Mouse (Mus musculus): ENCODE results near the gene Ptpdc1. TPM values are rescaled to one million over a fixed set of nuclear protein-coding genes. Genes with fewer than 3 reads are reported as not detected.

Ptpdc1 gene
- total and polyA plus RNA-seq, 3 experiments: 1.7 to 5.6 (median 4.6) TPM

GRCm38 (mm10) chr13:48577007-48577406, 48.5 kb downstream of the Ptpdc1 start:
- WGBS: 80% methylated on average over 6 of the region's 6 CpGs
- no peak overlapping the region for H3K9ac ChIP-seq (ENCODE audit: low read depth, low read length)

GRCm38 (mm10) chr13:48574718-48575117, 50.7 kb downstream of the Ptpdc1 start:
- no peak overlapping the region for H3K4me3 ChIP-seq
- no peak overlapping the region for H3K9ac ChIP-seq (ENCODE audit: low read depth, low read length)
- no peak for TF ChIP-seq CTCF (IDR thresholded peaks at IDR 0.05)
- no peak overlapping the region for H3K27ac ChIP-seq
- 69% methylated on average over 6 of the region's 6 CpGs for whole genome bisulfite sequencing
- H3K79me2 ChIP-seq (replicated peaks; ENCODE audit: control insufficient read depth, insufficient read depth, low read length): no peaks in the 10 kb centered on the region
- intact Hi-C loops (cut with DNase I): no loop called here
- no peaks in the 10 kb centered on the region for H3K27me3 ChIP-seq (ENCODE audit: control insufficient read depth, insufficient read depth, low read length)
- peaks cover 2% of the 10 kb centered on the region; the same call in 1 of the 2 replicates for H3K4me1 ChIP-seq (ENCODE audit: control insufficient read depth, insufficient read depth, low read length)
- H3K36me3 ChIP-seq (ENCODE audit: control insufficient read depth, insufficient read depth, low read length): no peaks in the 10 kb centered on the region
- no peak for DNase-seq

More at GRCm38 (mm10) chr13:48577007-48577406, 48.5 kb downstream of the Ptpdc1 start:
- no peak overlapping the region for H3K27ac ChIP-seq
- DNase-seq: no peak
- TF ChIP-seq CTCF (IDR thresholded peaks at IDR 0.05): no peak
- no peak for TF ChIP-seq EP300 (IDR thresholded peaks at IDR 0.05; ENCODE audit: insufficient read depth, low read depth, low read length)
- TF ChIP-seq POLR2A (IDR thresholded peaks at IDR 0.05; ENCODE audit: insufficient read depth, low read depth, low read length): no peak
- H3K36me3 ChIP-seq (ENCODE audit: control insufficient read depth, insufficient read depth, low read length): no peaks in the 10 kb centered on the region
- H3K4me1 ChIP-seq (ENCODE audit: control insufficient read depth, insufficient read depth, low read length): peaks cover 2% of the 10 kb centered on the region; the same call in 1 of the 2 replicates
- intact Hi-C loops (cut with DNase I): no loop called here
- no peaks in the 10 kb centered on the region for H3K27me3 ChIP-seq (ENCODE audit: control insufficient read depth, insufficient read depth, low read length)
- H3K4me3 ChIP-seq: no peak overlapping the region
- no peaks in the 10 kb centered on the region for H3K79me2 ChIP-seq (replicated peaks; ENCODE audit: control insufficient read depth, insufficient read depth, low read length)

- Histone ChIP-seq H3K9ac (ENCODE audit: low read depth, low read length) (peak overlapping the region; percentile 17; the same call in 1 of the 2 replicates), H3K36me3 (ENCODE audit: control insufficient read depth, insufficient read depth, low read length) (no peaks in the 10 kb centered on the region), H3K27me3 (ENCODE audit: control insufficient read depth, insufficient read depth, low read length) (no peaks in the 10 kb centered on the region), H3K4me1 (ENCODE audit: control insufficient read depth, insufficient read depth, low read length) (peaks cover 2% of the 10 kb centered on the region; the same call in 1 of the 2 replicates), H3K4me3 (no peak overlapping the region), H3K79me2 (replicated peaks; ENCODE audit: control insufficient read depth, insufficient read depth, low read length) (no peaks in the 10 kb centered on the region), H3K27ac (peak overlapping the region; percentile 18; the same call in 1 of the 2 replicates)
- DNase-seq: peak in 1 of 2 experiments; percentile 52
- WGBS: 40% methylated on average over 19 of the region's 19 CpGs
- TF ChIP-seq POLR2A (IDR thresholded peaks at IDR 0.05; ENCODE audit: insufficient read depth, low read depth, low read length) (no peak), CTCF (IDR thresholded peaks at IDR 0.05) (no peak), EP300 (IDR thresholded peaks at IDR 0.05; ENCODE audit: insufficient read depth, low read depth, low read length) (no peak)
- intact Hi-C loops (cut with DNase I): no loop called here
Measured at GRCm38 (mm10) chr13:48573525-48574355, 51.7 kb downstream of the Ptpdc1 start.

GRCm38 (mm10) chr13:48572127-48572526, 53.3 kb downstream of the Ptpdc1 start:
- TF ChIP-seq EP300 (IDR thresholded peaks at IDR 0.05; ENCODE audit: insufficient read depth, low read depth, low read length) (peak; percentile 77), POLR2A (IDR thresholded peaks at IDR 0.05; ENCODE audit: insufficient read depth, low read depth, low read length) (no peak), CTCF (IDR thresholded peaks at IDR 0.05) (peak; percentile 88)
- H3K4me1 ChIP-seq (ENCODE audit: control insufficient read depth, insufficient read depth, low read length): peaks cover 3% of the 10 kb centered on the region
- peak; percentile 52 to 57 for DNase-seq
- H3K79me2 ChIP-seq (replicated peaks; ENCODE audit: control insufficient read depth, insufficient read depth, low read length): no peaks in the 10 kb centered on the region
- WGBS: 31% methylated on average over 1 of the region's 1 CpGs
- H3K4me3 ChIP-seq: no peak overlapping the region
- H3K27me3 ChIP-seq (ENCODE audit: control insufficient read depth, insufficient read depth, low read length): no peaks in the 10 kb centered on the region
- H3K36me3 ChIP-seq (ENCODE audit: control insufficient read depth, insufficient read depth, low read length): no peaks in the 10 kb centered on the region
- no peak overlapping the region for H3K9ac ChIP-seq (ENCODE audit: low read depth, low read length)
- no peak overlapping the region for H3K27ac ChIP-seq
- intact Hi-C loops (cut with DNase I): loop anchor here (1.0 kb wide), 2 partner anchors 44 to 67 kb away; no protein-coding TSS in a partner anchor

- no peak for DNase-seq
- Histone ChIP-seq H3K27ac (no peak overlapping the region), H3K36me3 (ENCODE audit: control insufficient read depth, insufficient read depth, low read length) (peaks cover 2% of the 10 kb centered on the region), H3K4me3 (no peak overlapping the region), H3K9ac (ENCODE audit: low read depth, low read length) (no peak overlapping the region), H3K4me1 (ENCODE audit: control insufficient read depth, insufficient read depth, low read length) (peaks cover 3% of the 10 kb centered on the region), H3K79me2 (replicated peaks; ENCODE audit: control insufficient read depth, insufficient read depth, low read length) (no peaks in the 10 kb centered on the region), H3K27me3 (ENCODE audit: control insufficient read depth, insufficient read depth, low read length) (no peaks in the 10 kb centered on the region)
- intact Hi-C loops (cut with DNase I): no loop called here
- no peak for TF ChIP-seq POLR2A (IDR thresholded peaks at IDR 0.05; ENCODE audit: insufficient read depth, low read depth, low read length)
- TF ChIP-seq EP300 (IDR thresholded peaks at IDR 0.05; ENCODE audit: insufficient read depth, low read depth, low read length): no peak
- no peak for TF ChIP-seq CTCF (IDR thresholded peaks at IDR 0.05)
- 57% methylated on average over 5 of the region's 5 CpGs for WGBS
Measured at GRCm38 (mm10) chr13:48571298-48571697, 54.2 kb downstream of the Ptpdc1 start.

GRCm38 (mm10) chr13:48569576-48570132, 55.8 kb downstream of the Ptpdc1 start:
- H3K36me3 ChIP-seq (ENCODE audit: control insufficient read depth, insufficient read depth, low read length): peaks cover 4% of the 10 kb centered on the region
- no peaks in the 10 kb centered on the region for H3K79me2 ChIP-seq (replicated peaks; ENCODE audit: control insufficient read depth, insufficient read depth, low read length)
- H3K27me3 ChIP-seq (ENCODE audit: control insufficient read depth, insufficient read depth, low read length): no peaks in the 10 kb centered on the region
- 76% methylated on average over 5 of the region's 5 CpGs for WGBS
- no peak for DNase-seq
- intact Hi-C loops (cut with DNase I): no loop called here
- no peak for TF ChIP-seq CTCF (IDR thresholded peaks at IDR 0.05)
- TF ChIP-seq POLR2A (IDR thresholded peaks at IDR 0.05; ENCODE audit: insufficient read depth, low read depth, low read length): no peak
- no peak for TF ChIP-seq EP300 (IDR thresholded peaks at IDR 0.05; ENCODE audit: insufficient read depth, low read depth, low read length)
- no peak overlapping the region for H3K4me3 ChIP-seq
- no peak overlapping the region for H3K27ac ChIP-seq
- H3K4me1 ChIP-seq (ENCODE audit: control insufficient read depth, insufficient read depth, low read length): peaks cover 6% of the 10 kb centered on the region
- no peak overlapping the region for H3K9ac ChIP-seq (ENCODE audit: low read depth, low read length)

Data from heart, adult 2 months (tissue).